Mouse (Mus musculus) heart, embryonic 16.5 days (tissue): ENCODE data around the gene AI661453. TPM values are rescaled to one million over a fixed set of nuclear protein-coding genes. Genes with fewer than 3 reads are reported as not detected.

Source experiments
- ATAC-seq: fragments of 200-750 bp; cut with Nextera tagmentation; replicated peaks from 2 replicates; pipeline ENCODE4 v1.8.0; 2017; ENCODE audit warnings: moderate number of reproducible peaks; ENCODE audit not compliant: insufficient read depth, low FRiP score; ENCODE audit errors: extremely low read depth
- H3K27ac ChIP-seq: fragments of 300-500 bp; sonication (generic); 2 replicates; pipeline ENCODE4 v1.5.1; 2014; ENCODE audit warnings: mild to moderate bottlenecking, low read length, control low read depth, moderate library complexity
- H3K27me3 ChIP-seq: fragments of 300-500 bp; sonication (generic); 2 replicates; pipeline ENCODE4 v1.6.1; 2014; ENCODE audit warnings: low read length, mixed read lengths; ENCODE audit not compliant: control insufficient read depth, insufficient read depth
- H3K36me3 ChIP-seq: fragments of 300-500 bp; sonication (generic); 2 replicates; pipeline ENCODE4 v1.6.1; 2014; ENCODE audit not compliant: control insufficient read depth, insufficient read depth
- H3K4me1 ChIP-seq: fragments of 300-500 bp; sonication (generic); 2 replicates; pipeline ENCODE4 v1.6.1; 2014; ENCODE audit warnings: low read length, mixed read lengths; ENCODE audit not compliant: control insufficient read depth, insufficient read depth
- H3K4me2 ChIP-seq: fragments of 300-500 bp; sonication (generic); 2 replicates; pipeline ENCODE4 v1.6.1; 2014; ENCODE audit warnings: low read depth, mild to moderate bottlenecking, control low read depth, low read length
- H3K4me3 ChIP-seq: fragments of 300-500 bp; sonication (generic); 2 replicates; pipeline ENCODE4 v1.5.1; 2014; ENCODE audit warnings: mild to moderate bottlenecking, control low read depth, low read length
- H3K9ac ChIP-seq: fragments of 300-500 bp; sonication (generic); 2 replicates; pipeline ENCODE4 v1.6.1; 2014; ENCODE audit warnings: low read length, control low read depth
- H3K9me3 ChIP-seq: fragments of 300-500 bp; sonication (generic); replicated peaks from 2 replicates; pipeline ENCODE4 v1.6.1; 2016; ENCODE audit warnings: low read length; ENCODE audit not compliant: control insufficient read depth
- WGBS: fragments of 180-500 bp; shearing (Covaris S2); extraction: QIAGEN DNeasy Blood & Tissue Kit; methylation state at CpG from one replicate; pipeline ENCODE4 v1.1.7; 2014; 5-methylcytosine and 5-hydroxymethylcytosine counted together
- polyA plus RNA-seq: library from polyadenylated mRNA; unstranded; fragments of >200 nt; fragmentation: Nextera tagmentation; extraction: Ambion mirVana; gene quantifications from 2 replicates; pipeline ENCODE4 v1.2.1, GENCODE M21; 2015

The AI661453 gene
- polyA plus RNA-seq, 1 experiment from 2014 or later = 0.77 TPM

GRCm38 (mm10) chr17:47438611-47439010 lies 2.2 kb downstream of the AI661453 start:
- Histone ChIP-seq H3K4me1 (peaks cover 24% of the 10 kb centered on the region), H3K9me3 (no peaks in the 10 kb centered on the region)

GRCm38 (mm10) chr17:47439396-47440028 lies 3.1 kb downstream of the AI661453 start:
- Histone ChIP-seq H3K9ac (no peak overlapping the region), H3K4me3 (no peak overlapping the region), H3K36me3 (no peaks in the 10 kb centered on the region), H3K4me1 (peaks cover 32% of the 10 kb centered on the region), H3K9me3 (no peaks in the 10 kb centered on the region), H3K27ac (no peak overlapping the region), H3K27me3 (no peaks in the 10 kb centered on the region), H3K4me2 (no peak overlapping the region)
- WGBS = 50% methylated on average over 9 of the region's 9 CpGs
- ATAC-seq = no peak

More at GRCm38 (mm10) chr17:47438611-47439010, 2.2 kb downstream of the AI661453 start:
- Histone ChIP-seq H3K27me3 (no peaks in the 10 kb centered on the region), H3K4me3 (no peak overlapping the region), H3K9ac (0 out of 2 replicates have a peak overlapping the region, but pooled peaks have one; percentile 18), H3K36me3 (no peaks in the 10 kb centered on the region), H3K4me2 (no peak overlapping the region), H3K27ac (no peak overlapping the region)
- no peak for ATAC-seq
- 75% methylated on average over 6 of the region's 6 CpGs for WGBS

- no peaks in the 10 kb centered on the region for H3K36me3 ChIP-seq
- H3K27me3 ChIP-seq = no peaks in the 10 kb centered on the region
- 0 out of 2 replicates have a peak overlapping the region, but pooled peaks have one; percentile 7 for H3K27ac ChIP-seq
- WGBS = 20% methylated on average over 9 of the region's 9 CpGs
- H3K4me3 ChIP-seq = no peak overlapping the region
- no peaks in the 10 kb centered on the region for H3K9me3 ChIP-seq
- no peak for ATAC-seq
- no peak overlapping the region for H3K4me2 ChIP-seq
- peaks cover 33% of the 10 kb centered on the region for H3K4me1 ChIP-seq
- peak overlapping the region; percentile 28; the same call in 1 of the 2 replicates for H3K9ac ChIP-seq
Observed at GRCm38 (mm10) chr17:47440359-47440890, 4.0 kb downstream of the AI661453 start.

GRCm38 (mm10) chr17:47441296-47442051 lies 5.1 kb downstream of the AI661453 start:
- Histone ChIP-seq H3K27ac (peak overlapping the region; percentile 6; the same call in 1 of the 2 replicates), H3K36me3 (no peaks in the 10 kb centered on the region), H3K4me3 (no peak overlapping the region), H3K27me3 (no peaks in the 10 kb centered on the region), H3K4me2 (no peak overlapping the region), H3K4me1 (peaks cover 41% of the 10 kb centered on the region), H3K9ac (peak overlapping the region; percentile 8; the same call in 1 of the 2 replicates), H3K9me3 (no peaks in the 10 kb centered on the region)
- WGBS = 50% methylated on average over 19 of the region's 19 CpGs
- ATAC-seq = no peak

- no peaks in the 10 kb centered on the region for H3K9me3 ChIP-seq
- H3K27me3 ChIP-seq = no peaks in the 10 kb centered on the region
- H3K4me3 ChIP-seq = no peak overlapping the region
- no peaks in the 10 kb centered on the region for H3K36me3 ChIP-seq
- no peak overlapping the region for H3K4me2 ChIP-seq
- H3K9ac ChIP-seq = no peak overlapping the region
- ATAC-seq = no peak
- H3K4me1 ChIP-seq = peaks cover 46% of the 10 kb centered on the region
- 81% methylated on average over 3 of the region's 3 CpGs for WGBS
- no peak overlapping the region for H3K27ac ChIP-seq
Observed at GRCm38 (mm10) chr17:47442271-47442670, 5.9 kb downstream of the AI661453 start.

- peaks cover 56% of the 10 kb centered on the region for H3K4me1 ChIP-seq
- H3K27me3 ChIP-seq = no peaks in the 10 kb centered on the region
- WGBS = 43% methylated on average over 6 of the region's 6 CpGs
- ATAC-seq = no peak
- no peaks in the 10 kb centered on the region for H3K36me3 ChIP-seq
- no peak overlapping the region for H3K4me2 ChIP-seq
- no peak overlapping the region for H3K4me3 ChIP-seq
- peak overlapping the region; percentile 53 for H3K27ac ChIP-seq
- H3K9ac ChIP-seq = peak overlapping the region; percentile 28; the same call in 1 of the 2 replicates
- no peaks in the 10 kb centered on the region for H3K9me3 ChIP-seq
Observed at GRCm38 (mm10) chr17:47444113-47444512, 7.7 kb downstream of the AI661453 start.

GRCm38 (mm10) chr17:47445518-47445917 lies 9.1 kb downstream of the AI661453 start:
- H3K27me3 ChIP-seq = no peaks in the 10 kb centered on the region
- H3K4me1 ChIP-seq = peaks cover 60% of the 10 kb centered on the region
- H3K4me2 ChIP-seq = no peak overlapping the region
- no peak for ATAC-seq
- H3K9ac ChIP-seq = no peak overlapping the region
- no peaks in the 10 kb centered on the region for H3K9me3 ChIP-seq
- H3K27ac ChIP-seq = peak overlapping the region; percentile 67
- WGBS = 58% methylated on average over 11 of the region's 11 CpGs
- no peak overlapping the region for H3K4me3 ChIP-seq
- no peaks in the 10 kb centered on the region for H3K36me3 ChIP-seq

- H3K36me3 ChIP-seq = no peaks in the 10 kb centered on the region
- no peaks in the 10 kb centered on the region for H3K9me3 ChIP-seq
- H3K4me2 ChIP-seq = no peak overlapping the region
- H3K27me3 ChIP-seq = no peaks in the 10 kb centered on the region
- H3K9ac ChIP-seq = peak overlapping the region; percentile 26
- WGBS = 30% methylated on average over 9 of the region's 9 CpGs
- ATAC-seq = peak; percentile 45
- no peak overlapping the region for H3K4me3 ChIP-seq
- H3K27ac ChIP-seq = peak overlapping the region; percentile 67
- H3K4me1 ChIP-seq = peaks cover 63% of the 10 kb centered on the region
Observed at GRCm38 (mm10) chr17:47446025-47446424, 9.6 kb downstream of the AI661453 start.

- H3K4me3 ChIP-seq = no peak overlapping the region
- H3K27ac ChIP-seq = peak overlapping the region; percentile 67
- no peak overlapping the region for H3K4me2 ChIP-seq
- no peaks in the 10 kb centered on the region for H3K27me3 ChIP-seq
- peaks cover 62% of the 10 kb centered on the region for H3K4me1 ChIP-seq
- no peaks in the 10 kb centered on the region for H3K9me3 ChIP-seq
- no peaks in the 10 kb centered on the region for H3K36me3 ChIP-seq
- peak overlapping the region; percentile 26; the same call in 1 of the 2 replicates for H3K9ac ChIP-seq
- 67% methylated on average over 11 of the region's 11 CpGs for WGBS
- no peak for ATAC-seq
Observed at GRCm38 (mm10) chr17:47446561-47446960, 10.1 kb downstream of the AI661453 start.
